Mouse (Mus musculus) left cerebral cortex, adult 18-20 months (tissue): ENCODE measurements around the gene Nr1d2. TPM values are rescaled to one million over a fixed set of nuclear protein-coding genes. Genes with fewer than 3 reads are reported as not detected.
A peak's percentile ranks its signal among the peaks of the same experiment; 100 is the strongest.
"Not testable (repeated sequence)": the region's sequence is repeated elsewhere in the genome, so short reads cannot be mapped to it uniquely, and the experiment has no call there.

Source experiments
- DNase-seq, 2 experiments: peaks; one replicate each; pipeline ENCODE4 v3.0.0; 2021 to 2022; ENCODE audit warnings: low spot score in 2 of 2, mixed read lengths in 1 of 2
- long read RNA-seq, 2 experiments: library from polyadenylated mRNA; stranded (forward); transcript quantifications; one replicate each; pipeline ENCODE4 v2.0.0; 2021
- total RNA-seq, 2 experiments: library from RNA; stranded (reverse); gene quantifications; 2 replicates each; pipeline ENCODE4 v1.2.3; 2021

Nr1d2 gene
- 10 to 100 TPM; 80.0 to 87.4 TPM for total RNA-seq
- long read RNA-seq, experiment 1, full-length matches to known transcripts, result 53 of 63 reads
- long read RNA-seq, experiment 1, partial matches to known transcripts, result 4 of 63 reads
- long read RNA-seq, experiment 1, other reads (novel, unspliced or antisense), result 6 of 63 reads
- long read RNA-seq, experiment 2, full-length matches to known transcripts, result 27 of 49 reads
- long read RNA-seq, experiment 2, partial matches to known transcripts, result 1 of 49 reads
- long read RNA-seq, experiment 2, other reads (novel, unspliced or antisense), result 21 of 49 reads

GRCm38 (mm10) chr14:18238750-18239731, at the start of gene Nr1d2:
Nr1d2 (minus strand) TSS chr14:18239127.
- DNase-seq, result peak; percentile 96 to 98

GRCm38 (mm10) chr14:18287391-18287790, 48.5 kb upstream of the Nr1d2 start:
- DNase-seq, result no peak

GRCm38 (mm10) chr14:18286441-18286840, 47.5 kb upstream of the Nr1d2 start:
- no peak for DNase-seq

GRCm38 (mm10) chr14:18285476-18285875, 46.5 kb upstream of the Nr1d2 start:
- DNase-seq, result no peak

- DNase-seq, result no peak
Observed at GRCm38 (mm10) chr14:18284581-18284980, 45.7 kb upstream of the Nr1d2 start.

- DNase-seq, result peak in 1 of 2 experiments; percentile 38
Observed at GRCm38 (mm10) chr14:18280375-18280774, 41.4 kb upstream of the Nr1d2 start.

GRCm38 (mm10) chr14:18274526-18274925, 35.6 kb upstream of the Nr1d2 start:
- DNase-seq, result no peak

- DNase-seq, result no peak
Observed at GRCm38 (mm10) chr14:18271666-18272065, 32.7 kb upstream of the Nr1d2 start.

GRCm38 (mm10) chr14:18270529-18271441, 31.9 kb upstream of the Nr1d2 start, which contains the start of the genes Nkiras1 and Rpl15:
Nkiras1 (plus strand) TSS chr14:18271136.
Rpl15 (minus strand) TSS chr14:18271391.
- DNase-seq, result peak; percentile 98 to 99

GRCm38 (mm10) chr14:18269947-18270528, 31.1 kb upstream of the Nr1d2 start:
- not testable (repeated sequence) for DNase-seq

GRCm38 (mm10) chr14:18263427-18263826, 24.5 kb upstream of the Nr1d2 start:
- peak; percentile 53 to 57 for DNase-seq

- DNase-seq, result no peak
Observed at GRCm38 (mm10) chr14:18261203-18261602, 22.3 kb upstream of the Nr1d2 start.

GRCm38 (mm10) chr14:18242638-18243130, 3.8 kb upstream of the Nr1d2 start:
- no peak for DNase-seq

GRCm38 (mm10) chr14:18241786-18242185, 2.9 kb upstream of the Nr1d2 start:
- no peak for DNase-seq

GRCm38 (mm10) chr14:18240132-18240531, 1.2 kb upstream of the Nr1d2 start:
- no peak for DNase-seq

- DNase-seq, result peak; percentile 96
Observed at GRCm38 (mm10) chr14:18238131-18238749, 687 bp downstream of the Nr1d2 start.

GRCm38 (mm10) chr14:18237381-18237780, 1.5 kb downstream of the Nr1d2 start:
- DNase-seq, result no peak

GRCm38 (mm10) chr14:18236496-18237235, 2.3 kb downstream of the Nr1d2 start:
- not testable (repeated sequence) for DNase-seq
